Mouse (Mus musculus): Measurements from ENCODE around the gene Zfp354a. TPM values are rescaled to one million over a fixed set of nuclear protein-coding genes. Genes with fewer than 3 reads are reported as not detected.

Gene Zfp354a
- 8.6 and 11.6 TPM in 2 replicates for polyA plus RNA-seq (2015; fragmentation: Nextera tagmentation; extraction: Ambion mirVana)

GRCm38 (mm10) chr11:51059151-51059571, at the start of gene Zfp354a:
Gene Zfp354a, plus strand, starts transcription at chr11:51059257.

DNA sequence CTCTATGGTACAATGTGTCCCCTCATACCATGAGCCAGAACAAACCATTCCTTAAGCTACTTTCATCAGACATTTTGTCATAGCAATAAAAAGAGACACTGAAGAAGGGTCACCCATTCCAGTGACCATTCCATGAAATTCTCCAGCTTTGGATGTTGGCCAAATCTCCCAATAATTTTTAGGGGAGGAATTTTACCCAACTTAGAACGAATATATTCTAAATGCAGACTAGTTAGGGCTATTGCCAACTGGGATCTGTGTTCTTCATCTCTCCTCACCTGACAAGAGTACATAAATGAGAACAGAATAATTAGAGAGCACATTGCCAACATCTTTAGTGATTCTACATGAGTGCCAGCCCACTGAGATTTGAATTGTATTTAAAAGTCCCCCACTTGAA, 45.1 kb upstream of the Zfp354a start, which contains the start of gene Olfr54:
Gene Olfr54, plus strand, starts transcription at position 301 of the 400 bp plus-strand sequence.

GRCm38 (mm10) chr11:51047809-51048208, 11.2 kb upstream of the Zfp354a start, which contains the start of gene Olfr1375:
Gene Olfr1375, plus strand, starts transcription at chr11:51048109.

Other genes with a start within 250 kb of the Zfp354a start
- gene Zfp354c, start 231.5 kb upstream of the Zfp354a start, polyA plus RNA-seq (2015; fragmentation: Nextera tagmentation; extraction: Ambion mirVana) = 27.4 and 34.4 TPM in 2 replicates
- 0.98 and 1.3 TPM in 2 replicates for gene Zfp879, start 217.7 kb upstream of the Zfp354a start, polyA plus RNA-seq (2015; fragmentation: Nextera tagmentation; extraction: Ambion mirVana)
- not detected in 2 replicates for gene Grm6, start 208.6 kb upstream of the Zfp354a start, polyA plus RNA-seq (2015; fragmentation: Nextera tagmentation; extraction: Ambion mirVana)
- 7.0 and 9.1 TPM in 2 replicates for gene Zfp454, start 171.6 kb upstream of the Zfp354a start, polyA plus RNA-seq (2015; fragmentation: Nextera tagmentation; extraction: Ambion mirVana)
- 23.1 and 25.9 TPM in 2 replicates for gene Zfp2, start 143.1 kb upstream of the Zfp354a start, polyA plus RNA-seq (2015; fragmentation: Nextera tagmentation; extraction: Ambion mirVana)
- gene Zfp354b, start 127.6 kb upstream of the Zfp354a start, polyA plus RNA-seq (2015; fragmentation: Nextera tagmentation; extraction: Ambion mirVana) = 3.9 and 4.2 TPM in 2 replicates
- gene 4933414I15Rik, start 115.5 kb upstream of the Zfp354a start, polyA plus RNA-seq (2015; fragmentation: Nextera tagmentation; extraction: Ambion mirVana) = not detected in 2 replicates
- gene Prop1, start 105.5 kb upstream of the Zfp354a start, polyA plus RNA-seq (2015; fragmentation: Nextera tagmentation; extraction: Ambion mirVana) = not detected in 2 replicates
- gene Olfr1378, start 92.7 kb upstream of the Zfp354a start, polyA plus RNA-seq (2015; fragmentation: Nextera tagmentation; extraction: Ambion mirVana) = not detected in 2 replicates
- not detected in 2 replicates for gene Olfr1377, start 77.3 kb upstream of the Zfp354a start, polyA plus RNA-seq (2015; fragmentation: Nextera tagmentation; extraction: Ambion mirVana)
- not detected in 2 replicates for gene Olfr51, start 55.7 kb upstream of the Zfp354a start, polyA plus RNA-seq (2015; fragmentation: Nextera tagmentation; extraction: Ambion mirVana)
- not detected in 2 replicates for gene Olfr54, start 45.0 kb upstream of the Zfp354a start, polyA plus RNA-seq (2015; fragmentation: Nextera tagmentation; extraction: Ambion mirVana)
- not detected in 2 replicates for gene Olfr1375, start 11.1 kb upstream of the Zfp354a start, polyA plus RNA-seq (2015; fragmentation: Nextera tagmentation; extraction: Ambion mirVana)
- gene Gm12569, start 161.2 kb downstream of the Zfp354a start, polyA plus RNA-seq (2015; fragmentation: Nextera tagmentation; extraction: Ambion mirVana) = not detected in 2 replicates
- gene Clk4, start 202.5 kb downstream of the Zfp354a start, polyA plus RNA-seq (2015; fragmentation: Nextera tagmentation; extraction: Ambion mirVana) = 75.8 and 80.1 TPM in 2 replicates
- gene BC049762, start 203.8 kb downstream of the Zfp354a start, polyA plus RNA-seq (2015; fragmentation: Nextera tagmentation; extraction: Ambion mirVana) = 0.32 and 0.35 TPM in 2 replicates
- gene Col23a1, start 230.7 kb downstream of the Zfp354a start, polyA plus RNA-seq (2015; fragmentation: Nextera tagmentation; extraction: Ambion mirVana) = 16.5 and 17.1 TPM in 2 replicates

Measured in neural tube, postnatal 0 days (tissue).